Mouse (Mus musculus) megakaryocyte progenitor cell, adult 5-6 weeks (primary cell): Measurements from ENCODE around the gene Gm12216. TPM values are rescaled to one million over a fixed set of nuclear protein-coding genes. Genes with fewer than 3 reads are reported as not detected.

Source experiments
- ATAC-seq: replicated peaks from 2 replicates; pipeline ENCODE4 v1.8.0; 2016; ENCODE audit warnings: mild to moderate bottlenecking, moderate TSS enrichment, inconsistent platforms; ENCODE audit not compliant: poor library complexity
- total RNA-seq, 2 experiments: library from RNA; stranded (forward) in 1 of 2; stranded (reverse) in 1 of 2; fragments of 157-497, 149-512 nt in 1 of 2; fragments of 200-1000 nt in 1 of 2; gene quantifications; 2 replicates each; pipeline versions ENCODE4 v1.2.3 to v1.2.4; 2015 to 2017

The Gm12216 gene
- total RNA-seq, 2 experiments from 2014 or later, result 0.21 to 2.4 TPM

DNA sequence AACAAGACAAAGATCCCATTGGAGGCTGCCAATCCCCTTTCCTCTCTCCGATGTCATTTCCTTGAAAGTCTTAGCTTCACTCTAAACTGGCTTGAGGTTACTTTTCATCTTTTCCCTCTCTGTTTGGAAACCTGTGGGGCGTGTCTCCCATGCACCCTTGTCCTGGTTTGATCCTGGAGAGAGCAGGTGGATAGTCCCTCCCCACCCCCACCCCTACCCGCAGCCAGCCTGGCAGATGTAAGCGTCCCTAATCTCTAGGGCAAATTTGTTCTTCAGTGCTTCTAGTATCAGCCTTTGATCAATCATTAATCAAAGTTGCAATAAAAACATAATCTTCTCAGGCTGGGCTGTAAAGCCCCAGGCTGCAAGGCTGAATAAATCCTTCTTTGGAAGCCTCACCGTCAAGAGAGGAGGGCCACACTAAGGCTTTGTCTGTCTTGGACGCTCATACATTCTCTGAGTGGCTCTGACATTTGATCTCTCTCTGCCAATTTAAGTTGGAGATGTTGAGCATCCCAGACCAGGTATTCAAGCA, 61.6 kb downstream of the Gm12216 start:
- ATAC-seq, result no peak

DNA sequence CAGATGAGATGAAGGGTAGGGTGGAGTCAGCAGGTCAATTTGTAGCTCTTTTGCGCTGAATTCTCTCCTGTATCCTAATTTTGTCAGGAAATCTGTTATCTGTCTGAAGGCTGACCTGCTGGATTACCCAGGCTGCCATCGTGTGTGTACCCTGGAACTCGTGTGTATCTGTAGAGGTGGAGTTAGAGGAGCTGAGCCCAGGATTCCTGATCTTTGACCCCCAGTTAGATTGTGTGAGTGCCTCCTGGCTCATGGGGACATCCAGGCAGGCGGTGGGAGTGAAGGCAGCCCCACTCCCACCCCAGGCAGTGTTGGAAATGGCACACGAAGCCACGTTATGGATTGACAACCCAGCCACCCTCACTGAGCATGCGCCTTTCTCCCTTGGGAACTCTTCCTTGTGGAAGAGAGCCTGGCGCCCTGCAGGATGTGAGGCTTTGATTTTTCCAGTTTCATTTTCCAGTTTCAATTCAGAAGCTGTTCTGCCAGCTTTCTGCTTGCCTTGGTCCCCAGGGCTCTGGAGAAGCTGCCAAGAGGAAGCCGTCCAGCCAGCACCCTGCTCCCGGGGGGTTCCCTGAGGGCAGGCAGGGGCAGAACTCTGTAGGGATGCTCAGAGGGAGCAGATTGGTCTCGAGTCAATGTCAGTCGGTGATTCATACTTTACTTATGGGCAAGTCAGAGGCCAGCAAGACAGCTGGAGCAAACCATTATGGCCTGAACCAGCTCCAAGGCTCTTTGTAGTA, 62.5 kb downstream of the Gm12216 start:
- no peak for ATAC-seq

DNA sequence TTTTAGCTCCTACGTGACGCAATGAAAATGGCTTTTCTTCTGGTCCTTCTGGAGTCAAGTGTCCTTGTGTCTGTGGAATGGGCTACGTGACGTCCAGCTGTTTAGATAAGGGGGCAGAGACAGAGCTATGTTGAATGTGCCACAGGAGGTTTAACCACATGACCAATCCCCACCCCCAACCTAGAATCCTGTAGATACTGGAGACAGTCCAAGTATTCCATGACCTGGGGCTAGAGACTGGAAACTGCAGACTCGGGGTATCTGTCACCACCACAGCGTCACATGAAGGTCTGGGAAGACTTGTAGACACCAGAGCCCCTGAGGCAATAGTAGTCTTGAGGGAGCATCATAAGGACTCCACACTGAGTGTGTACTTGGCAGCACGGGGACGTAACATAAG, 63.2 kb downstream of the Gm12216 start:
- ATAC-seq, result no peak

DNA sequence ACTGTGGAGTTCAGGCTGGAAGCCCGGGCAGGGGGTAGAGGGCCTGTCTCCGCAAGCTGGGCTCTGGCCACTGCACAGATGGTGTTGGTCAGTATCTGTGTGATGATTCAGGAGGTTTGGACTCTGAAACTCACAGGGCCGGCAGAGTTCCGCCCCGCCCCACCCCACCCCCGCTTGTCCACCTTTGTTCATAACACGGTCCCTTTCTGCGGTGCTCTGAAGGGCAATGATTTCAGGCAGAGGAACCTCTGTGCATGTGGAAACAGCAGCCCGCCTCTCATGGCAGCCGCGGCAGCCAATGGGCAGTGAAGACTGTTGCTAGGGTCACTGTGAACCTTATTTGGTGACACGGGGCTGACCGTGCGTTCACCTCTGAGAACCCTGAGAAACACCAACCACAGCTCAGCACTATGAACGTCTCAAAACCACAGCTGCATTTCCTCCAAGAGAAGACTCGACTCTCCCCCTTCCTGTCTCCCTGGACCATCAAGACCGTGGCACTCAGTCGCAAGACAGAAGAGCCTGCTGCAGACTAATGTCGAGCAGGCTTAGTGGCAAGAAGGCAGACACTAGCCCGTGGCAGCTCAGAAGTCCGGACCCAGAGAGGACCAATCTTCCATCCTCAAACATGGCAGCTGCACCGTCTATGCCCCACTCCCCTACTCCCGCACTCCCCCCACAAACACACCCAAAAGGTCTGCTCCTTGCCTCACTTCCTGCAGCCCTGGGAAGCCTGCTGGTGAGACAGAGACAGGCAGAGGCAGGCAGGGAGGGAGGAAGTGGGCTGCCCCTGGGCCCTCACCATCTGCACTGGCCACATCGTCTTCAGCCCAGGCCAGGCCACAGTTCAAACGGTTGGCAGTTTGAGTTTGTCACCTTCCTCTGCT, 64.1 kb downstream of the Gm12216 start:
- peak; percentile 85 for ATAC-seq

DNA sequence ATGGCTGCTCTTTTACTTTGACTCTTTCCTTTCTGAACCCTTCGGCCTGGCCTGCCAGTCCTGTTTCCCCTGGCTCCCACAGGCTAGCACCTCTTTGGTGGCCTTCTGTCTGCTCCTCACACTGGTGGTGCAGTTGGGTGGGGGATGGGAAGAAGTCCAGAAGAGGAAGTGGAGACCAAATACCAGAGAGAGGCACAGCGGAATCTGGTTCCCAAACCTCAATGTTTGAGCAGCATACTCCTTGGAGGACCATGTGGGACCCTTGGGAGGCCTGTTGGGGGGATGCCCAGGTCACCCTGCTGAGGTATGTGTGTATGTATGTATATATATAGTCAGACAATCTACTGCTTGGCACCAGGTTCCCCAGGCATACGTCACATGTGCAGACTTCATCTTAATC, 65.0 kb downstream of the Gm12216 start:
- ATAC-seq, result peak; percentile 30

DNA sequence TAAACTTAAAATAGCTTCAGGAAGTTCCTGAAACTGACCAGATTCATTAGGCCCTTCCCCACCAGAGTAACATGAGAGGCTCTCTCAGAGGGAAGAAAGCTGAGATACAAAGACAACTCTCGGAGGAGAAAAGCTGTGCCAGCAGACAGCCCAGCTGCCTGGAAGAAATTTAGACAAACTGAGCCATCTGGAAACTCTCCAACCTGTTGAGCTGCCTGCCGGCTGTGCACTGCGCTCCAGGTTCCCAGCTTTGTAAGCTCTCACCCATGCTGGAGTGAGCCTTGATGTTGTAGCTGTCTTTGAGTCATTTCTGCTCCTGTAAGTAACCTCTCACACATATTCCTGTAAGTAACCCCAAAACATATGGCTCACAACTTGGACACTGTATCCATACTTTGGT, 66.1 kb downstream of the Gm12216 start:
- no peak for ATAC-seq

DNA sequence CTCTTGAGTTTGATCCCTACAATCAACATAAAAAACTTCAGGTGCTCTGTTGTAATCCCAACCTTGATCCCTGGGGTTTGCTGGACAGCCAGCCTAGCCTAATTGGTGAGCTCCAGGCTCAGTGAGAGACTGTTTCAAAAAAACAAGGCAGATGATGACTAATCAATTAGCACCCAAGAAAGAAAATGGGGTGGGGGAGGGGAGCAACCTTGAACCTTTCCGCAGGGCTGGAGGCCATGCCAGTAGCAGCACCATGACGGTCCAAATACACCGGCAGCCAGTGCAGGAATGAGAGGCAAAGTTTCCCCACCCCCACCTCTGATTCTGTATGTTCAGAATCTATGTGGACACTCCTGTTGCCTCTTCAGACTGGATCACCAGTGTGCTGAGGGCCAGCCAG, 69.8 kb downstream of the Gm12216 start:
- ATAC-seq, result no peak

DNA sequence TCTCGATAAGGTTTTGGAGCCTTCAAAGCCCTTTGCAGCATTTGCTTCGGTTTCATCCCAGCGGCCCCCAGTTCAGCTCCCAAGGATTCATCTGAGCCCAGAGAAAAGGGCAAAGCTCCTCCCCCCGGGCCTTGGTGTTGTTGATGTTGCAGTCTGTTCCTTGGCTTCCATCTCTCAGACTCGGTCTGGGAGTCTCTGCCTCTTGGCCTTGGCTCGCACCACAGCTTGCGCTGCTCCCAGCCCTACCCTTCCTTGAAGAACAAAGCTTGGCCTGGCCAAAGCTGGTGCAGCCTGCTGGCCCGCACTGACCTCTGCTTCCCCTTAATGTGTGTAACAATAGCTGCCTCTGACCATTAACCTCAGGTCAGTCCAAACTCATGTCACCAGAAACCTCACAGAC, 70.9 kb downstream of the Gm12216 start:
- ATAC-seq, result no peak

DNA sequence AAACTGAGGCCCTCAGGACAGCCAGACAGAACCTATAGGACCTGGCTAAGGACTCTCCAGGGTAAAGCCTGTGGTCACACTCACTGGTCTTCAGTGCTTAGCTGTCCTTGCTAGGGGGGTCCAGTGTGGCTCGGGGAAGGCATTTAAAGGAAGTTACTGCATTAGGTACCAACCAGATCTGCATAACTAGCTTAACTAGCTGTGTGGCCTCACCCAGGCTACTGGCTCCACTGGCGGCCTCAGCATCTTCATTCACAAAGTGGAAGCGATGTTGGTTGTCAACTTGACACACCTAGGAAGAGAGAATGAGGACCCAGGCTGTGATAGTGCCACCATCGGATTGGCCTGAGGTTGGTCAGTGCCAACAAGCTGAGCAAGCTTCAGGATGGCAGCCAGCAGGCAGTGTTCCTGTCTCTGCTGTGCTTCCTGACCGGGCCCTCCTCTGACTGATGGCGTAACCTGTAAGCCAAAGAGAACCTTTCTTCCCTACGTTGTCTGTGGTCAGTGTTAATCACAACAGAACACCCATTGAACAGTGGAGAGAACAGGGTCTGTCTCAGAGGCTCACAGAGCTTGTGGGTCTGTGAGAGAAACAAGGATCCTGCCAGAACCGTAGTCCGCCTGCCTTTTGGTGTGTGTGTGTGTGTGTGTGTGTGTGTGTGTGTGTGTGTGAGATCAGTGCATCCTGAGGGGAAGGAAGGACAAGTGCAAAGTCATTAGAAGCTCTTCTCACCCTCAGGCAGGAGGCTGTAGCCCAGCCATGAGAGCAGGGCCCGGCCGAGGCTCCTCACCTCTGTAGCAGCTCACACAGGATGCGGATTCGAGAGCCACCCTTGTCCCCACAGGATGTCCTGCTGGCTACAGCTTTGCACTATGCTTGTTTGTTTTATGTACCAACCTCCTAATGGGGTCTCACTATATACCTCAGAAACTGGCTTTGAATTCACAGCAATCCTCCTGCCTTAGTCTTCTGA, 72.7 kb downstream of the Gm12216 start:
- ATAC-seq, result peak; percentile 74

DNA sequence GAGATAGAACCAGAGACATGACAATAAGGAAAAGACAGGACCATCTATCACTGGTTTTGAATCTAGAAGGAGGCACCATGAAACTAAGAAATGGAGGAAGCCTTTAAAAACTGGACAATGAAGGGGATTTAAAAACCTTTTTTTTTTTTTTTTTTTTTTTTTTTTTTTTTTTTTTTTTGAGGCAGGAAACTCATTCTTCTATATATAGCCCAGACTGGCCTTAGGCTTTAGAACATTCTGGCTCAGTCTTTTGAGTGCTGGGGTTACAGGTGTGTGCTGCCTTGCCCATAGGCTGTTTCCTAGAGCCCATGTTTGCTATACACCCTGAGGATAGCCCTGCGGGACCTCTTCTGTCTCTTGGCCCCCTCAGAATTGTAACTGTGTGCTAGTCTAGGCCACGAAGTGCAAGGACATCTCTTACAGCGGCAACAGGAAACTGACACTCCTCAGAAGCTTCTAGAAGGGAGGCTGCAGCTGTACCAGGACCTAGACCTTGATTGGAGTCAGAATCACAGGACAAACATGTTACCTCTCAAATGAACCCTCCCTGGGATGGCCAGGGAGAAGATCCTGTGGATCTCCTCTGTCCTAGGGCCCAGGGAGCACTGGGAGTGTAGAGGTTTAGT, 73.6 kb downstream of the Gm12216 start:
- no peak for ATAC-seq

DNA sequence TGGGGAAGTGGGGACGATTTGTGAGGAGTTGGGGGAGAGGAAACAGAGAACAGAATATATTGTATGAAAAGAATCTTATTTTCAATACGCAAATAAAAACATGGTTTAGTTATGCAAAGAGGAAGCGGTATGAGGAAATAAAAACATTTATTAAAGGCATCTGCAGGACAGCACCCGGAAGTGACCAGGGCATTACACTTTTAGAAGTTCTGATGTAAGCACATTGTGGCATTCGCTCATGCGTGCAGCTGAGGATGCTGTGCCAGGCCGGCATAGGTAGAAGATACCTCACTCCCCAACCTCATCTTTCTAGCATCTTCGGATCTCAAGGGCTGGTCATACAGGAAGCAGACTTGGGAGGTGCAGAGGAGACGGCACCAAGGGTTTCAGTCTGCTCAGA, 75.8 kb downstream of the Gm12216 start:
- ATAC-seq, result peak; percentile 27; the same call in 1 of the 2 replicates

DNA sequence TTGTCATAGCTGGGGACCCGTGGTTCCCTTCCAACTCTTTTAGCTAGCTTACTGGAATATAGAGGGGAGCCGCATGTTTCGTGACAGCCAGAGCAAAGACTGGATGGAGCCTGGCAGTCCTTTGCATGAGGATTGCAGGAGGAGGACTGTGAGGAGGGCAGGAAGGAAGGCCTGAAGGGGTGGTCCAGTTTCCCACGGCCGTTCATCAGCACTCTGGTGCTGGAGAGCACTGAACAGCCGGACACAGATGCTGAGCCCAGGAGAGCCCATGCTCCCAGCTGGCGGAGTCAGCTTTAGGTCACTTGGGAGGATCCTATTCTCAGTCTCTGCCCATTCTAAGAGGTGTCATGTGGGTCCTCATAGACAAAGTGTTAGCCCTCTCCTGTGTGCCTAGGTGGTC, 77.1 kb downstream of the Gm12216 start:
- ATAC-seq, result no peak

DNA sequence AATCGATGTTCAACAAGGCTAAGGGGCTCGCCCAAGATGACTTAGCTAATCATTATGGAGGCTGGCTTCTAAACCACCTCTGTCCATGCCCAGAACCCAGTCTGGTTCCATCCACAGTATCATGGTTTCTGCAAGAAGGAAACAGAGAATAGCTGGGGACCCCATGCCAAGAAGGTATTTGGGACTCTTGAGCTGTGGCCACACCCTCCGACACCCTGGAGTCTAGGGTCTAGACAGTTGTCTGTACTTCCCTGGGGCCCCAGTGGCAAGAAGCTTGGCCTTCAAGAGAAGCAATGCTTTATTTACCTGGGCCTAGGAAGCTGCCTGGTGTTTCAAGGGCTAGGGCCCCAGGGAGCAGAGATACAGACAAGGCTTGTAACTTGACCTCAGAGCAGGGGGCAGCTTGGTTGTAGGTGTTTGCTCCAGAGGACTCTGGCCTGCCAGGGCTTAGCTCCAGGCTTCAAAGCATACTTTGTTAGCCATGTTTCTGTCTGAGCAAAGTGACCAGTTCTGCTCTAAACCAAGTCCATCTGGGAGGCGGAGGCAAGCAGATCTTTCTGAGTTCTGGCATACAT, 77.8 kb downstream of the Gm12216 start:
- no peak for ATAC-seq

DNA sequence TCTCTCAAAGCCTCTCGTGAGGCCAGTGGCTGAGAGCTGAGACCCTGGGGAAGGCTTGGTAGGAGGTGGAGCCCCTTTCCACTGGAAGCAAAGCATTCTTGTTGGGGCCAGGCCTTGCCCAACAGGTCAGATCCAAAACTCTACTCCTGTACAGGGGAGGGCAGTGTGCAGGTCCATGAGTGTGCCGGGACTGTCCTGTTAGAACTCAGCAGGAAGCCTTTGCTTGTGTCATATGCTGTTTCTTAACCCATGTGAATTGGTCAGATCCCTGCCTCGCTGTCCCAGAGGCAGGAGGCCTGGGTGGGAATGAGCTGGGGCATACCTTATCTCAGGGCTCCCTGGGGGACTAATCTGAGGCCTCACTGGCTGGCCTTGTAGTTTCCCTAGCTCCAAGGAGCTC, 78.8 kb downstream of the Gm12216 start:
- no peak for ATAC-seq

DNA sequence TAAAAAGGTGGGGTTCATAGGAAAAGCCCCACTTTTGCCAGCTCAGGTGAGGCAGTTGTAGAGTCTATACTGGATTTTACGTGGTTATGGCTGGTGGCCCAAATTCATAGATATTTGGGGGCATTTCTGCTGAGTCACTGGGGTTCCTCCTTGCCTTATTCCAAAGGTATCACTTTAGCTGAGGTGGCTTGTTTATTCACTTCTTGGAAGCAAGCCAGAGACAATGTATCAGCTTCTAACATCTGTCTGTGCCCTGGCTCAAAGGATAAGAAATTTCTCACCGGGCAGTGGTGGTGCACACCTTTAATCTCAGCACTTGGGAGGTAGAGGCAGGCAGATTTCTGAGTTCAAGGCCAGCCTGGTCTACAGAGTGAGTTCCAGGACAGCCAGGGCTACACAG, 79.2 kb downstream of the Gm12216 start:
- peak; percentile 29; the same call in 1 of the 2 replicates for ATAC-seq

DNA sequence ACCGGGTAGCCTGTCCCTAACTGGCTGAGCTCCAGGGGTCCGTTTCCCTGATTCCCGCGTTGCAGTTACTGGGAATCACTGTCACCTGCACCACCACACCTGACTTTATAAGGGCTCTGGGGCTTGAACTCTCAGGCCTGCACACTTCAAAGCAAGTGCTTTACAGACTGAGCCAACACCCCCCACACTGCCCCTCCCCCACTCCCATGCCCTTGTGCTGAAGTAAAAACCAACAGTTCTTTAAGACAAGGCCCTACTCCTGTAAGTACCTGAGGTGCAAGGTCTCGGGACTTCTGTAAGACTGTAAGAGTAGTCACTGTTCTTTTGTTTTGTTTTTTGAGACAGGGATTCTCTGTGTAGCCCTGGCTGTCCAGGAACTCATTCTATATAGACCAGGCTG, 80.6 kb downstream of the Gm12216 start:
- ATAC-seq, result no peak

DNA sequence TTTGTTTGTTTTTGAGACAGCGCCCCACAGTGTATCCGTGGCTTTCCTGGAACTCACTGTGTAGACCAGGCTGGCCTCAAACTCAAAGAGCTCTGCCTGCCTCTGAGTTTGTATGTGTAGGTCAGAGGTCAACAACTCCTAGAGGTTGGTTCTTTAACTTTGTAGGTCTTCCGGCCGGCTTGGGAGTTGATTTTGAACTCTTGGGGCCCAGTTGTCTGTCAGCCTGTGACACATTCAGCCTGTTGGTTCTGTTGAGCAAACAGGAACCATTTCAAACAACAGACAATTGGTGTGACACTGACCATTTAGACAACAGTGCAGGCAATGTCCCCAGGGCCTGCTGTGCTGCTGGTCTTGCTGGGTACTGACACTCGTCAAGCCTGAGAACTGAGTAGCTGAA, 81.3 kb downstream of the Gm12216 start:
- no peak for ATAC-seq

DNA sequence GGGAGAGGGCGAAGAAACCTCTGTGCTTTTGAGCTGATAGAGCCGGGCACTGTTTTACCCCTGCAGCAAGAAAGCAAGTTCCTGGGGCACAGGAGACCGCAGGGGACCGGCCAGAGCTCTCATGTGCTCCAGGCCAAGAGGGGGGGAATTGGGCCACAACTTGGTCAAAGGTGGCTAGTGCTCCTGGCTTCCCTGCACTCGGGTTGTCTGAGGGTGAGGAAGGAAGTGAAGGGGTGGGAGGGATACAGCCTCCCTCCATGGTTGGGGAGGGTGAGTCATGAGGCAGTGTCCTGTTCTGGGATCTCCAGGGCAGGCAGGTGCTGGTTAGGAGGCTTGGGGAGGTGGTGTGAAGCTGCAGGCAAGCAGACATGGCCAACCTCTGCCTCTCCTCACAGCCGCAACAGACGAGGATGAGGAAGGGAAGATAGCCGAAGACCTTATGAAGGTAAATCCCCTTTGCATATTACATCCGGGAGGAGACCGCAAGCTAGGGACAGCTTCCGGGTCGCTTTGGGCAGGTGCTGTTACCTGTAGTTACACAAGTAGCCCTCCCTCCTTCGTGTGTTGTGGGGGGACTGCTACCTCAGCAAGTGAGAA, 84.3 kb downstream of the Gm12216 start:
- no peak for ATAC-seq

DNA sequence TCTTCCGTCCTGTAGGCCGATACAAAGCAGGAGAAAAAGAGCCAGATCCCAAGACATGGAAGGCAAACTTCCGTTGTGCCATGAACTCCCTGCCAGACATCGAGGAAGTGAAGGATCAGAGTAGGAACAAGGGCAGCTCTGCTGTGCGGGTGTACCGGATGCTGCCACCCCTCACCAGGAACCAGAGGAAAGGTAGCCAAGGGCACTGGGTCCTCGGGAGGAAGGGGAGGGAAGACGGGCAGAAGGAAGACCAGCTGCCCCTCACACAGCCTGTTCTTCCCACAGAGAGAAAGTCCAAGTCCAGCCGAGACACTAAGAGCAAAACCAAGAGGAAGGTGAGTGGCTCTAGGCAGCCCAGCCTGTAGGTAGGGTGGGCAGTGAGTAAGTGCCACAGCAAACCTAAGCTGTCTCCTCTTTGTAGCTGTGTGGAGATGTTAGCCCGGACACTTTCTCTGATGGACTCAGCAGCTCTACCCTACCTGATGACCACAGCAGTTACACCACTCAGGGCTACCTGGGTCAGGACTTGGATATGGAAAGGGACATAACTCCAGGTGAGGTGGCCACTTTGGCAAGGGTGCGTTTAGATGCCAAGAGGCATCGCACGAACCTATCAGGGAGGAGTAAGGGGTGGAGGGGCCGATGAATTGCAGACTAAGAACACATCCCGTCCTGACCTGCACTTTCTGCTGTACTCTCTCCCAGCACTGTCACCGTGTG, 85.3 kb downstream of the Gm12216 start:
- no peak for ATAC-seq
